Mouse (Mus musculus): ENCODE data around the gene Polr2b.

The Polr2b gene

DNA sequence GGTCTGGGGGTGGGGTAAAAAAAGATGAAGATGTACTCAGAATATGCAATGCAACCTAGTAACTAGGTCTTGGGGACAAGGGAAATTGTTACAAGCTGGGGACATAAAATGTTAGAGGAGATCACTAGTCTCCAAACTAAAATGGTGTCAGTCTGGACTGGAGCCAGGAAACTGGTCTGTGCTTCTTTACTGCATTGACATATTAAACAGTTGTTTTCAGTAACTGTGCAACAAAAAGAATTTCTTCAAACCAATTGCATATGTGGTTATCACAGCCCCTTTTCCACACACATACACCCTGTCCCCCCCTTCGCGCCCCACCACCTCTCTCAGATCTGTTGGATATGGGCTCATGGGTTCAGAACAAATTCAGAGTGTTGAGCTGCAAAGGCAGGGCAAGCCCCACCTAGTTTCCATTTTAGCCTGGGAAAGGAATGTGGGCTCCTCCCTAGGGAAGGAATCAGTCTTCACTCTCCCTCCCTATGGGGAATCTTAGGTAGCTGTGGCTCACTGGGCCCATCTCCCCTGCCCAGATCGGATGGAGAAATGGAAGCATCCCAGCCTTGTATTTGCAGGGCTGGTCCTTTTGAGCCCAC, 54.6 kb downstream of the Polr2b start:
- DNase-seq (ENCODE audit: low spot score): no peak

DNA sequence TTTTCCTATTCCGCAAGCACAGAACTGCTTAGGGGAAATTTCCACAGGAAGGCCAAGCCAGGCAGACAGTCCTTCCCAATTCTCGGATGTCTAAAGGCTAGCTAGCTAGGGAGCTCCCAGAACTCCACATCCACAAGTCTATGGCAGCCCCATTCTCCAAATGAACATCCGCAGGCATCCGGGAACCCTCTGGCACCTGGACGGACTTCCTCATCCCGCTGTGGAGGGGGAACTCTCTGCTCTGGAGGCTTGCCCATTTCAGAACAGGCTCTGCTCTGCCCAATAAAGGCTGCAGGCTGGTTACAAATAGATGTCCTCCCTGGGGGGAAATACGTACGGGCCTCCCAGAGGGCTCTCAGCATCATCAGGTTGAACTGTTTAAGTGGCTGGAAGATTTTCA, 56.4 kb downstream of the Polr2b start:
- DNase-seq (ENCODE audit: low spot score): no peak

DNA sequence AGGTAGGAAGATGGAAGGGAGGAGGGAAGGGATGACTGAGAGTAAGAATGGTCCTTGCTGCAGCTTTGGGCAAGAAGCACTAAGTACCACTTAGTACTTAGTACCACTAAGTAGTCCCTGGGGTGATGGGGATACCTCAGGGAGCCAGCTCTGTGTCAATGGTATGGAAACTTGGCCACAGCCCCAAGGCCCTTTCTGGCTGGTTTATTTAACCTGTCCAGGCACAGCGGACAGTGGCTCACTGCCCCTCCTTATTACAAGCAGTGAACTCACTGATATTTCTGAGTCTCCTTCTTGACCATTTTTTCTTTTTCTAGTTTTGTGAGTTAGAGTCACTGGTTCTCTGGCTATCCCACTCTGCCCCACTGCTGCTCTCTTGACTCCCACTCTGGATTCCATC, 57.2 kb downstream of the Polr2b start:
- no peak for DNase-seq (ENCODE audit: low spot score)

DNA sequence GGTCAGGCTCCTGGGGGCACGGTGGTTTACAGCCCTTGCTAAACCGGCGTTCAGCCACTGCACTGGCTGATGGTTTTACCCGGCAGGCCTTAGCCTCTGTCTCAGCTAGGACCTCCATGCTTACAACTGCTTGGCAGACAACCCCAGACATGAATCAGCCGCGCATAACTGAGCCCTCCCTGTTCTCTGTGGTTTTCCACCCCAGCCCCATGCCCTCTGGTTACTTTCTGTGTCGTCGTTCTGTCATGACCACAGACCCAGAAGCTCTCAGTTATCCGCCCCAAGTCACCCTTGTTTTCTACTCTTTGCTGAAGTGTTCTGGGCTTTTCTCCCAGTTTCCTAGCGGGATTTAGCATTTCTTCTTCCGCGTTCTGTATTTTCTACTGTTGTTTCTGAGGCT, 57.7 kb downstream of the Polr2b start:
- no peak for DNase-seq (ENCODE audit: low spot score)

DNA sequence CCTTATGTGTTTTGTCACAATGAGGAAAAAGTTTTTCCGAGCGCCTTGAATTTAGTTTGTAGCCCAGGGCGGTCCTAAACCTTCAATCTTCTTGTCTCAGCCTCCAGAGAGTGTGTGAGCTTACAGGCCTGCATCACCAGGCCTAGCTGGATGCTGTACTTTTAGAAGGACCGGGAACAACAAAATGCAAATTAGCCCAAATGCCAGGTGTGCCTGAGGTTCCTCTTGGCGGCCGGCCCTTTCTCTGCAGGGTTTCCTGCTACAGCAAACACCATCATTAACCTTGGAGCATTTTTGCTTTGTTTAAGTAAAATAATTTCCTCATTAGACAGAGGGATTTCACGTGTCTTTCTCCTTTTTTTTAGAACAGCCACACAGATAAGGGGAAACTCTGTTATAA, 58.2 kb downstream of the Polr2b start:
- no peak for DNase-seq (ENCODE audit: low spot score)

DNA sequence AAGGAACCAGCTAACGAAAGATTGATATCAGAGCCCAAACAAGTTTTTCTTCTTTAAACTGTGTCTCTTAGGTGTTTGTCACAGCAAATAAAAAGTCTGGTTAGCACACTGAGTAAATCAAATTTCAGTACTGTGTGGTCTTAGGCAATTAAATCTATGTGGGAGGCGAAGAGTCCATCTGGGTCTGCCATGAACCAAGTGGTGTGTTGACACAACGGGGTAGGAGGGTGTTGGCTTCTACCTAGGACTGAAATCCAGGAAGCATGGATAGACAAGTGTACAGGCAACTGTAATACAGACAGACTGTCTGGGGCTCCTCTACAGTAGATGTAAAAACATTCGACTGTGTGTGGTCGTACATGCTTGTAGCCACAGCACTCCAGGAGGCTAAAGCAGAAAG, 59.4 kb downstream of the Polr2b start:
- no peak for DNase-seq (ENCODE audit: low spot score)

DNA sequence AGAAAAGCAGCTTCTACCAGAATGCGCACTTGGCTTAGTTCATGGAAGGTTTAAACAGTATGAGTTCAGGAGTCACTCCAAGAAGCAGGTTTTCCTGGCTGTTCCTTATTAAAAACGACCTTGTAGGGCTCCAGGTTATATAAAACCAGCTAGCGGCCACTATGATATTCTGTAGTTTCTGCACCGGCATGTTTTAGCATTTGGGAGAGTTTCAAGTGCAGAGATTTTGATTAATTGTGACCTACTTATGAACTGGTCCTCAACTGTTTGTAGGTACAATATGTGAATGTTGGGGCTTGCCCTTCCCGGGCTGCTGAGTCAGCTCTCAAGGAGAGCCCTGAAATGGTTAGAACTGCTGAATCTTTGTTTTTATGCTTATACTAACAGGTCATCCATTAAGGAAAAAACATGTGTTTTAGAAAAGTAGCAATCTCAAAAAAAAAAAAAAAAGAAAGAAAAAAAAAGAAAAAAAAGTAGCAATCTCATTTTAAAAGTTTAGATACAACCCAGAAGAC, 60.5 kb downstream of the Polr2b start:
- DNase-seq (ENCODE audit: low spot score): no peak

DNA sequence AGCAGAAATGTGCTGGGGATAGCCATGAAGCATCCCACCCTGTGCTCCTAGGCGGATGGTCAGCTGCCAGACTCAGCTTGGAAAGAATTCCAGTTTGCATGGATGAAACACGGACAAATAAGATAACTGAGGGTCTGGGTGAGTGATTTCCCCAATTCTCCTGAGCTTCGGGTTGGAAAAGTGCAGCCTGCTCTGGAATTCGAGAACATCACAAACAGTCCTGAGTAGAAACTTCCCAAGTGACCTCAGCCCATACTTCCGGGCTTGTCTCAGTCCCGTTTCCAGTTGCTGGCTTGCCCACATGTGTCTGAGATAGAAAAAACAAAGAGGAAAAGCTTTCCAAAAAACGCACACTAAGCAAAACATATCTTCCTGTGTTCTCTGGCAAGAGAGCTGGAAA, 62.3 kb downstream of the Polr2b start:
- DNase-seq (ENCODE audit: low spot score): no peak

DNA sequence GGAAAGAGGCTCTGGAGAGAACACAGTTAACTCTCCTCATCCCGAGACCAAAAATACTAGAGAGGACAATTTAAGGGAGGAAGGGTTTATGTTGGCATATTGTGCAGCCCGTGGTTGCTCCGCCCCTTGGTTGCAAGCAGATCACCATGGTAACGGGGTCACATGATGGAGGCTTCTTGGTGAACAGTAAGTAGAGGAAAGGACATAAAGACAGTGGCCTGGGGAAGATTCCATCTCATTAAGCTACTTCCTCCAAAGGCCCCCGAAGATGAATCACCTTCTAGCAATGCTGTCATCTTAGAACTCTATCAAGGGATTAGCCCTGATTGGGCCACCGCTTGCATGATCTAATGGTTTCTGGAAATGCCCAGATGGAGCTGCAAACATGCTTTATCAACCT, 62.8 kb downstream of the Polr2b start:
- DNase-seq (ENCODE audit: low spot score): peak; percentile 39

DNA sequence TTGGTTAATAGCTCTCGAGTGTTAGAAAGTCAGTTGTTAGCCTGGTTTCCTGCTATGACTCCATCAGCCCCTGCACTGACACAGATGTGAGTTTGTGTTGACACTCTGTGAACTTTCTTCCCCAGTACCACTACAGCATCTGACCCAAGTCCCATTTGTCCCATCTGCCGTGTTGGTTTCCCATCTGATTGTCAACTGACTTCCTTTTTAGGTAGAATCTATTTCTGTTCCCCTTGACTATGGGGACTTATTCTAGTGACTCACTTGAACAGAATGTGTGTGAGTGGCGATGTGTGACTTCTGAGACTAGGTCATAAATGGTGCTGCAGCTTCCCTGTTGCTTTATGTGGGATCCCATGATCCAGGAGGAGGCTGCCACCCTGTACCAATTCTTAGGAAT, 65.0 kb downstream of the Polr2b start:
- no peak for DNase-seq (ENCODE audit: low spot score)

DNA sequence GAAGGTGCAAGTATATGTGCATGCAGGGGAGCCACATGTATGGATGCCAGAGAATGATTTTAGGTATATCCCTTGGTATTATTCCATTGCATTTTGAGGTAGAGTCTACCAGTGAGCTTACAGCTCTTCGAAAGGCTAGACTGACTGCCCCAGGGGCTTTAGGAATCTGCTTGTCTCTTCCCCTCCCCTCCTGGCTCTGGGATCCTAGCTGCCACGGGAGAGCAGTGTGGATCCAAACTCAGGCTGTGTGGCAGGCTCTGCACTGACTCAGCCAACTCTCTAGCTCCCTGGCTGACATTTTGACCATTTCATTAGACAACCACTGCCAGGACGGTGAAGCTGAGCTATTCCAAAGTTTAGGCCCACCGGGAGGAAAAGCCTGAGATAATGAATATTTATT, 65.6 kb downstream of the Polr2b start:
- DNase-seq (ENCODE audit: low spot score): no peak

DNA sequence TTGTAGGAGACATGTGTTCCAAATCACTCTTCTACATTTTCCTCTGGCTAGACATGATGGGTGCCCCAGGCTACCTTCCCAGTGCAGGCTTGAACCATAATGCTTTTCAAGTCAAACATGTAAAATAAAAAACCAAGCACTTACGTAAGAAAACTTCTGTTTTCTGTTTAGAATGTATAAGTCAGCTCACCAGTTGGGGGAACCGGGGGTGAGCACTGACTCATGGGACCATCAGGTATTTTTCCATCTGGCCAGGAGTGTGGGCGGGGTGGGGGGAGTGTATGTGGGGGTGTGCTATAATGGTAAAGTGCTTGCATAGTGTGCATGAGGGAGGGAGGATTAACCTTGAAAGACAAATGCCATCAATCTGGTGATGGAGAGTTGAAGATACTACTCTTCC, 68.1 kb downstream of the Polr2b start:
- DNase-seq (ENCODE audit: low spot score): no peak

DNA sequence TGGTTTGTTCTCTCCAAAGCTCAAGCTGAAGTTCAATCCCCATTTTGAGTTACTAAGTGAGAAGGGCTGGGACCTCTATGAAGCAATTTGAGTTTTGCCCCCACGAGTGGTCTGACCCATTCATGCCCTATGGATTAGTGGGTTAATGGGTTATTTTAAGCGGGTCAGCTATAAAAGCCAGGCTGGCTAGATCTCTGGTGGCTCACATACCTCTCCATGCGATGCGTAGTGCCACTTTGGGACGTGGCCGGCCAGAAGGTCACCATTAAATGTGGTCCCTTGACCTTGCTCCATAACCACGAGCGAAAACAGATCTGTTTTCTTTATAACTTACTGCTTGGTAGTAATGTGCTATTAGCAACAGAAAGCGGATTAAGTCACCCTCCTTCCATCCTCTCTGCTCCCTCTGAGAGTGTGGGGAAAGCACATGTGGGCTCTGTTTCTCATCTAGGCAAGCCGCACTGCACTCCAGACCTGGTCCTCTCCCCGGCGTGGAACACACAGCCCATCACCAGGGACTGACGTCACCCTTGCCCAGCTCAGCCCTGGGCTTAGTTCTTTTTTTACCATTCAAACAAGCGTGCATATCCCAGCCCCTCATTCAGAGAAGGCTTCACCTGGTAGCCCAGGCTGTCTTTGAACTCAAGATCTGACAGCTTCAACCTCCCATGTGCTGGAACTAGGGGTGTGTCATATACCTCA, 69.6 kb downstream of the Polr2b start:
- DNase-seq (ENCODE audit: low spot score): no peak

DNA sequence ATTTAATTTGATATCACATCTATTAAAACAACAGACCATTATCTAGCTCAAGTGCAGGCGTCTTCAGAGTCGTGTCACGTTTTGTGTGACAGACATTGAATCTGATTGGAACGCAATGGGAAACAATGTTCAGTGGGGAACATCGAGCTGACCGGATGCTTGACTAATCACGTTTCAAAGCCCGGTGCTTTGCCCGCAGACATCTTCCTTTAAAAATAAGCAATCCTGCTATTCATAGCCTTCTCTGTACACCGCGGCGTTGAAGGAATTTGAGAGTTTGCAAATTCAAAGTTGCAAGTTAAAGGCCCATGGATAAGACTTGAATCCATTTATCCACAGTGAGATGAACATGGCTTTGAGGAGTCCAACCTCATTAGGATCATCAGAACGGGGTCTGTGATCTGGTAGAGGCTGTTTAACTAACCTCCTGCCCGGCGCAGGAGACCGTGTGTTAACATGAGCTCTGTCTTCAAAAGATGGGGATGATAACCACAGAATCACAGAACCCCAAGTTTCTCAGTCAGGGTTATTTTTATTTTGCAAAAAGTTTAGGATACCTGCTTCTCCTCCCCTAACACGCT, 70.5 kb downstream of the Polr2b start:
- no peak for DNase-seq (ENCODE audit: low spot score)

DNA sequence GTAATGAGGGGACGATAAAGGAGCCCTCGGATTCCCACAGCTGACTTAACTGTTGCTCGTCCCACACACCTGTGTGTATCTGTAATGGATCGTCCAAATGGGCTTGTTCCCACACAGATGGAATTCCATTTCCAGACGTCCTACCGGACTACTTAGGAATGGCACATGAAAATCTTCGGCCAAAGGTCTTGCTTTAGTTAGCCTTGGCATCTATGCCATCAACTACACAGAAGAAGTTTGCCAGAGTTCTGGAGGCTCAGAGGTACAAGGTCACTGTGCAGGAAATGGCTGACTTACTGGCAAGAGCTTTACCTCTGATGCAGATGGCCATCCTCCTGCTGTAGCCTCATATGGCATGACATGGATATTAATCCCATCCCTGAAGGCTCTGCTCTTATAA, 71.3 kb downstream of the Polr2b start:
- DNase-seq (ENCODE audit: low spot score): no peak

DNA sequence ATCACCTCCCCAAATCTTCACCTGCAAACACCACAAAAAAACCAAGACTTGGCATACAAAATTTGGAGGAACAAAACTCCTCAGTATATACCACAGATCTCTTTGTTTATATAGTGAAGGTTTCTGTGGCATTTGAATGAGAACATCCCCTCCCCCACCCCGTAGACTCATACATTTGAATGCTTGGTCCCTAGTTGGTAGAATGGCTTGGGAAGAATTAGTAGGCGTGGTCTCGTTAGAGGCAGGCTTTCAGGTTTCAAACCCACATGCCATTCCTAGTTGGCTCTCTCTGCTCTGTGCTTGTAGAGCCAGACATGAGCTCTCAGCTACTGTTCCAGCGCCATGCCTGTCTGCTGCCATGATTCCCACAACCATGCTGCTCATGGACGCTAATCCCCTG, 71.7 kb downstream of the Polr2b start:
- no peak for DNase-seq (ENCODE audit: low spot score)

DNA sequence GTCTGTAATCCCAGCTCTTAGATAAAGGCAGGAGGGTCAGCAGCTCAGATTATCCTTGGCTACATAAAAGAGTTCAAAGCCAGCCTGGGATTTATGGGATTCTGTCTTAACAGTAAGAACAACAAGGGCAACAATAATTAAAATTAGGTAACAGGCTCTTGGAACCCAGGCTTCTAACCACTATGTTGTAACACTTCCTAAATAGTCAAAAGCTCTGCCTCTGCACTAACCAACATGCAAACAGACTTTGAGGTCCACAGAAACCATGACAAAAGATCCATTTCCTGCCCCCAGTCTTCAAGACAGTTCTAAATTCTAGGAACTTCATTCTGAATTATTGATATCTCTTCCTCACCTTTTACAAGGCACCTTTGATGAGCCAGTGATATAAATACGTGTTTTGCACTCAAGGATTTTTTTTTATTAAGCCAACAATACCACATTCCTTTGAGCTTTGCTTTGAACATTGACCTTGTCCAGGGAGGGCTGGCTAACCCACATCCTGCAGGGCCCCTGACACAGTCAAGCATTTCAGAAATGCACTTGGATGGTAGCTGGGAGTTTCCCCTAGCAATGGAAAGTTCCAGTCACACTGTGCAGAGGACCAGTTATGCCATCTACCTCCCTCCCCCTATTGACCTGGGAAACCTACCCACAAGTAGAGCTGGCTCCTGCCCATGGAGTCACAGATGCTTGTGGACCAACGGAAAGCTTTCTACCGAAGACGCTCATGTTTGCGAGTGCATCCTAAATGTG, 74.0 kb downstream of the Polr2b start:
- DNase-seq (ENCODE audit: low spot score): no peak

DNA sequence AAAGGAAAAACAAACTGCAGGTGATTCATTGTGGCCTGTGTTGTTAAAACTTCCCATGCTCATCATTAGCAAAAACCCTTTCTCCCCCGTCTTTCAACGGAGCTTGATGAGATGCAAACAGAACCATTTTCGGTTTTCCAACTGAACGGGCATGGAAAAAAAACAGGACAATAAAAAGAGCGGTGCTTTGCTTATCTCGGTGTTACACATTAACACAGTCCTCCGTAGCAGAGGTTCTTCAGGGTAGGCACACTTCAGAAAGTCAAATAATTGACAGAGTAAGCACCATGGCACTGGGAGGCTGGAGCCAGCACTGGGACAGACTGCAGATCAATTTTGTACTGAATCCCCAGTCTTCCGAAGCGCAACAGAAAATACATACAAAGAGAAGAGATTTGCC, 74.8 kb downstream of the Polr2b start:
- DNase-seq (ENCODE audit: low spot score): no peak

DNA sequence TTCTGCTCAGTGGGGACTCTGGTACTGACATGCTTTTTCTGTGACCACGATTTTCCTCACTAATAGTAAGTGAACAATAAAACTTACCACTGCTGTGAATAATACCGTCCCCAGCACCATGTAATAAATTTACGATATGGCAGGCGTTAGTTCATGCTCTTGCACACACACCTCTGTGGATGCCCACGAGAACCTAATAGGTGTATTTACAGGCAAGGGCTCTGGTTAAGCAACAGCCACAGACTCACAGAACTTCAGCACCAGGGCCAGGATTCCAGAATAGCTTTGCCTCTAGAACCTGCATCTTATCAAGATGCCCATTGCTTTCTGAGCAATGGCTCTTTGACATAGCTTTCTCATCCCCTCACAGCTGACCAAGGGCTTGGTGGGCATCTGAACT, 75.3 kb downstream of the Polr2b start:
- DNase-seq (ENCODE audit: low spot score): no peak

DNA sequence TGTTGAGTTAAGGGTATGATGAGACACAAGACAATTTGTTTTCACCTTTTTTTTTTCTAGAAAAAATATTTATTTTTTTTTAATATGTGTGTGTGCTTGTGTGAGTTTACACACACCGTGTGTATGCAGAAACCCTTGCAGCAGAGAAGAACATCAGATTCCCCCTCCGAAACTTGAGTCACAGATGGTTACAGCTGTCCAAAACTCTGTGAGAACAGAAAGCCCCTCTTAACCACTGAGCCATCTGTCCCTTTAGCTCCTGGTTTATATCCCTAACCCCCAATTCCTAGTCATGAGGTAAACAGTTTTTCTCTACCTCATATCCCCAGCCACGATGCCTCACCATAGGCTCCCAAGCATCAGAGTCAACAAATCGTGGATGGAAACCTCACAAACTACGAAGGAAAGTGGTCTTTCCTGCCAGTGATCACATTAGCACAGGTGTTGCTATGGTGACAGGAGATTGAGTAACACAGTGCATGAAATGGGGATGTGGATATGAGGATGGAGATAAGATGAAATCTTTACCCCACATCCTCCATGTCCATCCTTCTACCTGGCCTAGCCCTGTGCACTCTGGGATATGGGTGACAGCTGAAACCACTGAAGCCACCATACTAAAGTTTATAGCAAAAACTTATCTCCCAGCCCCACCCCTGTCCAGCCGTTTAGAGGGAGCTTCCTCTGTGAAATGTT, 76.1 kb downstream of the Polr2b start:
- DNase-seq (ENCODE audit: low spot score): no peak

DNA sequence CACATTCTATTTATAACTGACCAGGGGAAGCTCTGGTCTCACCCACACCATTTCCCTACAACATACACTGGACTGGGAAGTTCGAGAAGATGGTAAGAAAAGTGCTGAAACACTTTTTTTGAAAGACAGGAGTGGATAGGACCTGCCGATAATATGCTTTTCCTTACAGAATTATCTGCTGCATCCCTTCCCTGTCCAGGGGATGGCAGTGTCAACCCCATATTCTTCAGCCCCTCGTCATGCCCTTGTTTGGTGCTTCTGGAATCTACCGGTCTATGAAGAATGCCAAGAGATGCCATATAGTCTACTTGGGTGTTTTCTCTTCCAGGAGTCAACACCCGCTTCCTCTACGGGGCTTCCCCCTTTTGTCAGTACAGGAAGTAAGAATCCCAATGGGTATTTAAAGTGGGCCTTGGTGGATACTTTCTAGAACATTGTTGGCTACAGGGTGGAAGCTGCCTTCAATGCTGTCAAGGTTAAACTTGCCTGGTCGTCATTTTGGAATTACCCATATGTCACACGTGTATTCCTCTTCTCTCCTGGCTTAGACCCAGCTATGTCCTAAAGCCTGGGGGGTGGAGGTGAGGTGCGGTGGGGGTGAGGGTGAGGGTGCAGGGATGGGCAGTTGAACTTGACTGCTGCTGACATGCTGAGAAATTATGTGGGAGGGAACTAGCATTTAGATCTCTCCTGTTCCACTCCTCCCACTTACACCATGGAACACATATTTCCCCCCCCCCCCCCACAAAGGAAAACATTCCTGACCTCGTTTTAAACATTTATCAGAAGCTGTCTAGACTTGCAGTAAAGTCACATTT, 76.9 kb downstream of the Polr2b start:
- DNase-seq (ENCODE audit: low spot score): no peak

DNA sequence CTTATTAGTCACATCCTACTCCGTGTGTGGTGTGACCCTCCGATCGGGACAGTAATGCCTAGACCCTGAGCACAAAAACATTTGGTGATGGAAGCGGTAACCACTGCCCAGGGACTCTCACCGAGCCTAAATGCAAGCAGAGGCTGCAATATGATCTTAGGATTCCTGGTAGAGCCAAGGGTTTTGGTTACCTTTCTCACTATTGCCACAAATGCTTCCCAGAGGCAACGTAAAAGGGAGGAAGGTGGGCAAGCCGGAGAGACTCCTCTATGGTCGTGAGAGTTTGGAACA, 77.4 kb downstream of the Polr2b start:
- no peak for DNase-seq (ENCODE audit: low spot score)
